Mouse (Mus musculus): ENCODE measurements around the gene Fcf1. TPM values are rescaled to one million over a fixed set of nuclear protein-coding genes. Genes with fewer than 3 reads are reported as not detected.

Fcf1 gene
- polyA plus RNA-seq (2011; ENCODE audit: insufficient read depth, insufficient read length, low read depth, missing spikeins), result 173 and 179 TPM in 2 replicates

DNA sequence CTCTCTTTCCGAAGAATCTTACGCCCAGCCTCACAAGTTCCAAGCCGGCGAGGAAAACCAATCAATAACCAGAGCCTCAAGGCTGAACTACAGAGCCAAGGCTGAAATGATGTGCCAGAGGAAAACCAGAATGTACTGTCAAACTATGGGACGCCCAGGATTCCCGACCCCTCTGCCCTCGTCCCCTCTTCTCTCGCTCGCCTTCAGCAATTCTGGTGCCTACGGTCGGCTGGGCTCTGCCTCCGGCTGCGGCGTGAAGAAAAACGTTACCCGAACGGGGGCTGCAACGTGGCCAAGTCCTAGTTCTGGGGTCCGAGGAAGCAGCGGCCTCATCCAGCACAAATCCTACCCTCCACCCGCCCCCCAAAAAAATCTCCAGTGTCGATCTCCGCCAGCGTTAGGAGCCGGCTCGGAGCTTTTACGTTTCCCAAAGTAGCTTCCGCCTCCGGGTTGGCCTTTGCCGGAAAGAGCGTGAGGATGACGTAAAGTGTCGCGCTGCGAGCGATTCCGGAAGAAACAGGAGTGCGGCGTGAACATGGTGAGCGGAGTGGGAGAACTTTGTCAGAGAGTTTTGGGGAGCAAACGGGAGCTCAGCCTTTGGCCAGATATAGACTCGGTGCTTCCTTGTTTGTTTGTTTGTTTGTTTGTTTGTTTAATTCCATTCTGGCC lies at the start of gene Fcf1, which contains the start of gene Arel1:
Gene Fcf1 (plus strand): TSS at position 470 of the 669 bp plus-strand sequence.
Gene Arel1 (minus strand): TSS at position 473 of the 669 bp plus-strand sequence.
- Histone ChIP-seq H3K4me1 (ENCODE audit: control insufficient read depth, insufficient read depth, low read length) (no peaks in the 10 kb centered on the region), H3K4me3 (ENCODE audit: low read depth, low read length) (peak within 1 kb of the TSS; percentile 99), H3K9me3 (replicated peaks; ENCODE audit: control insufficient read depth, insufficient read depth, low read length, poor library complexity, severe bottlenecking) (no peaks in the 10 kb centered on the region), H3K36me3 (ENCODE audit: control insufficient read depth, insufficient read depth, low read length, poor library complexity, severe bottlenecking) (peaks cover 26% of the 10 kb centered on the region), H3K27ac (ENCODE audit: insufficient read depth, low read length) (no peak within 1 kb of the TSS), H3K27me3 (ENCODE audit: control insufficient read depth, insufficient read depth, low read length, poor library complexity, severe bottlenecking) (no peaks in the 10 kb centered on the region), H3K9ac (ENCODE audit: low read depth, poor library complexity, severe bottlenecking) (peak within 1 kb of the TSS; percentile 86)
- TF ChIP-seq EP300 (IDR thresholded peaks at IDR 0.05; ENCODE audit: insufficient read depth, low read depth, low read length), result no peak
- peak; percentile 38 for TF ChIP-seq POLR2A (IDR thresholded peaks at IDR 0.05; ENCODE audit: insufficient read depth, low read length)

DNA sequence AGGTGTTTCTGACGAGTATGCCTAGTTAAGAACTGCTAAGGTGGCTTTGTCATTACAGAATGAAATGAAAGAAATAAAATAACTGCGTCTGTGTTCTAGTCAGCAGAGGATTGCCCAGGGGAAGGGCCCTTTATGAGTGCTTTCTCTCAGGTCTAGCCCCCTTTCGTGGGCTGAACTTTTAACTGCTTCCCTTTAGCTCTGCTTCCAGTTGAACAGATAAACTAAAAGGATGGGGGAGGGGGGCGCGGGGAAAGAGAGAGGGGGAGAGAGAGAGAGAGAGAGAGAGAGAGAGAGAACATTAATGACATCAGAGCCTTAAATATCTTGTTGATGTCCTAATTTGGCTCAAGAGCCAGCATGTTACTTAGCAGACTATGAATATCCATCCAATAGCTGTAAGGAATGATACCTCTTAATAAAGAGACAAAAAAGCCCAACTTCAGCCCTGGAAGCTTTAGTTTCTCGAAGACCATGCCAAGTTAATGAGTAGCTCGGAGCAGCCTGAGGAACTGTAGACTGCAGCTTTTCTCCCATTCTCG lies 48.7 kb upstream of the Fcf1 start:
- no peaks in the 10 kb centered on the region for H3K27me3 ChIP-seq (ENCODE audit: control insufficient read depth, insufficient read depth, low read length, poor library complexity, severe bottlenecking)
- no peak overlapping the region for H3K4me3 ChIP-seq (ENCODE audit: low read depth, low read length)
- H3K9ac ChIP-seq (ENCODE audit: low read depth, poor library complexity, severe bottlenecking), result no peak overlapping the region
- TF ChIP-seq CTCF (IDR thresholded peaks at IDR 0.05; ENCODE audit: low read depth, low read length) (no peak), POLR2A (IDR thresholded peaks at IDR 0.05; ENCODE audit: insufficient read depth, low read length) (no peak), EP300 (IDR thresholded peaks at IDR 0.05; ENCODE audit: insufficient read depth, low read depth, low read length) (no peak)
- H3K9me3 ChIP-seq (replicated peaks; ENCODE audit: control insufficient read depth, insufficient read depth, low read length, poor library complexity, severe bottlenecking), result no peaks in the 10 kb centered on the region
- no peak overlapping the region for H3K27ac ChIP-seq (ENCODE audit: insufficient read depth, low read length)
- no peaks in the 10 kb centered on the region for H3K4me1 ChIP-seq (ENCODE audit: control insufficient read depth, insufficient read depth, low read length)
- H3K36me3 ChIP-seq (ENCODE audit: control insufficient read depth, insufficient read depth, low read length, poor library complexity, severe bottlenecking), result no peaks in the 10 kb centered on the region; the same call in 1 of the 2 replicates

DNA sequence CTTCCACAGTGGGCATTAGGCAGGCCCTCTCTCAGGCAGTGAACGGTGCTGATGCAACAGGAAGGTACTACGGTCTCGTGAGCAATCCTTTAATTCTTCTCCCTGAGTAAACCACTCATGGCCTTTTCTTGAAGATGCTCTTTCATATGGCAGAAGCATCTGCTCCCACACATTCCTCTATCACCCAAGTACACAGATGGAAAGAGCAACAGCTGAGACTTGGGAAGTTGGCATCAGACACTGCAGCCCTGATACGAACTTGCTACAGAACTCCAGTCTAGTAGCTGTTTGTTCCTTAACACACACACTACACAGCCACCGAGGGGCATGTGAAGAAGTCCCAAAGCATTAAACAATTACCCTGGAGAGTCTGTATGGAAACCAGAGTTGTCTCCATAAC lies 46.4 kb upstream of the Fcf1 start:
- Histone ChIP-seq H3K27me3 (ENCODE audit: control insufficient read depth, insufficient read depth, low read length, poor library complexity, severe bottlenecking) (no peaks in the 10 kb centered on the region), H3K9me3 (replicated peaks; ENCODE audit: control insufficient read depth, insufficient read depth, low read length, poor library complexity, severe bottlenecking) (no peaks in the 10 kb centered on the region), H3K27ac (ENCODE audit: insufficient read depth, low read length) (no peak overlapping the region), H3K4me3 (ENCODE audit: low read depth, low read length) (no peak overlapping the region), H3K4me1 (ENCODE audit: control insufficient read depth, insufficient read depth, low read length) (no peaks in the 10 kb centered on the region), H3K9ac (ENCODE audit: low read depth, poor library complexity, severe bottlenecking) (no peak overlapping the region), H3K36me3 (ENCODE audit: control insufficient read depth, insufficient read depth, low read length, poor library complexity, severe bottlenecking) (no peaks in the 10 kb centered on the region; the same call in 1 of the 2 replicates)
- TF ChIP-seq CTCF (IDR thresholded peaks at IDR 0.05; ENCODE audit: low read depth, low read length) (no peak), EP300 (IDR thresholded peaks at IDR 0.05; ENCODE audit: insufficient read depth, low read depth, low read length) (no peak), POLR2A (IDR thresholded peaks at IDR 0.05; ENCODE audit: insufficient read depth, low read length) (no peak)

DNA sequence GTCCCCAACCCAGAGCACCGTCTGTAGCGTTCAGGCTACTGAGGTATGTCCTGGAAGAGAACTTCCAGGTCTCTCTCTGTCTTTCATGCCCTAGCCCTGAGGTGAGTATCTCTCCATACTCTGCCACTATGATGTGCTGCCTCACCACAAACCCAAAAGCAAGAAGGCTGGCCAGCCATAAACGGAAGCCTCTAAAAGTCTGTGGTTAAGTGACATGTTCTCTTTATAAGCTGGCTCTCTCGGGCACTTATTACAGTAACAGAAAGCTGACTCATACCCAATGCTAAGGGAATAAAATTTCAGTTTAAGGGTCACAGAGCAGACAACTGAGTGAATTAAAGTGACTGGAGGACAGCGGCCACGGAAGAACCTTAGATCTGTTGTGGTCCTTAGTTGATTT lies 44.2 kb upstream of the Fcf1 start:
- Histone ChIP-seq H3K27me3 (ENCODE audit: control insufficient read depth, insufficient read depth, low read length, poor library complexity, severe bottlenecking) (no peaks in the 10 kb centered on the region), H3K4me3 (ENCODE audit: low read depth, low read length) (no peak overlapping the region), H3K4me1 (ENCODE audit: control insufficient read depth, insufficient read depth, low read length) (no peaks in the 10 kb centered on the region), H3K27ac (ENCODE audit: insufficient read depth, low read length) (no peak overlapping the region), H3K9ac (ENCODE audit: low read depth, poor library complexity, severe bottlenecking) (no peak overlapping the region), H3K9me3 (replicated peaks; ENCODE audit: control insufficient read depth, insufficient read depth, low read length, poor library complexity, severe bottlenecking) (no peaks in the 10 kb centered on the region), H3K36me3 (ENCODE audit: control insufficient read depth, insufficient read depth, low read length, poor library complexity, severe bottlenecking) (no peaks in the 10 kb centered on the region; the same call in 1 of the 2 replicates)
- TF ChIP-seq POLR2A (IDR thresholded peaks at IDR 0.05; ENCODE audit: insufficient read depth, low read length) (no peak), EP300 (IDR thresholded peaks at IDR 0.05; ENCODE audit: insufficient read depth, low read depth, low read length) (no peak), CTCF (IDR thresholded peaks at IDR 0.05; ENCODE audit: low read depth, low read length) (no peak)

DNA sequence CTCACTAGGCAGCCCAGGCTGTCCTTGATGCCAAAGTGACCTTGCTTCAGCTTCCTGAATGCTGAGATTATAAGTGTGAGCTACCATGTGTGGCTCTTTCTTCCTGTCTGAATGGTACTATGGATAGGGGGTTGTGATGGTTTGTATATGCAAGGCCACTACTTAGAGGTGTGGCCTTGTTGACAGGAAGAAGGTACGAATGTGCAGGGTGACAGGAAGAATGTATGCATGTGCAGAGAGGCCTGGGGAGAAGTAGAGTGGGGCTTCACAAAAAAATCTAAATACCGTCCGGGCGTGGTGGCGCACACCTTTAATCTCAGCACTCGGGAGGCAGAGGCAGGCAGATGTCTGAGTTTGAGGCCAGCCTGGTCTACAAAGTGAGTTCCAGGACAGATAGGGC lies 38.5 kb upstream of the Fcf1 start:
- Histone ChIP-seq H3K27me3 (ENCODE audit: control insufficient read depth, insufficient read depth, low read length, poor library complexity, severe bottlenecking) (no peaks in the 10 kb centered on the region), H3K27ac (ENCODE audit: insufficient read depth, low read length) (no peak overlapping the region), H3K9ac (ENCODE audit: low read depth, poor library complexity, severe bottlenecking) (no peak overlapping the region), H3K4me1 (ENCODE audit: control insufficient read depth, insufficient read depth, low read length) (no peaks in the 10 kb centered on the region), H3K36me3 (ENCODE audit: control insufficient read depth, insufficient read depth, low read length, poor library complexity, severe bottlenecking) (peaks cover 3% of the 10 kb centered on the region; the same call in 1 of the 2 replicates), H3K9me3 (replicated peaks; ENCODE audit: control insufficient read depth, insufficient read depth, low read length, poor library complexity, severe bottlenecking) (no peaks in the 10 kb centered on the region), H3K4me3 (ENCODE audit: low read depth, low read length) (no peak overlapping the region)
- no peak for TF ChIP-seq EP300 (IDR thresholded peaks at IDR 0.05; ENCODE audit: insufficient read depth, low read depth, low read length)

DNA sequence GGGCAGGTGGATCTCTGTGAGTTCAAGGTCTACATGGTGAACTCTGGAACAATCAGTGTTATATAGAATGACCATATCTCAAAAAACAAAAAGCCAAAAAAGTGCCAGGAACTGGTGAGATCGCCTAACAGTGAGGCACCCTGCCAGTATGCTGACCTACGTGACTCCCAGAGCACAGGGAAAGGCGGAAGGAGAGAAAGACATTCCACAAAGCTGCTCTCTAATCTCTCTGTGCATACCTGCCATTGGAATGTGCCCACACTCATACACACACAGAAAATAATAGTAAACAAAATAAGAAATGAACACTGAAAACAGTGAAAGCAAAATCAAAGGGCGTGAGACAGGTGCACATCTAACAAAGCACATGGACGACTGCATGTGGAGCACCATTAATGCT lies 35.4 kb upstream of the Fcf1 start:
- no peaks in the 10 kb centered on the region for H3K4me1 ChIP-seq (ENCODE audit: control insufficient read depth, insufficient read depth, low read length)
- H3K36me3 ChIP-seq (ENCODE audit: control insufficient read depth, insufficient read depth, low read length, poor library complexity, severe bottlenecking), result peaks cover 3% of the 10 kb centered on the region; the same call in 1 of the 2 replicates
- no peak overlapping the region for H3K9ac ChIP-seq (ENCODE audit: low read depth, poor library complexity, severe bottlenecking)
- no peak for TF ChIP-seq POLR2A (IDR thresholded peaks at IDR 0.05; ENCODE audit: insufficient read depth, low read length)
- H3K27ac ChIP-seq (ENCODE audit: insufficient read depth, low read length), result no peak overlapping the region
- H3K9me3 ChIP-seq (replicated peaks; ENCODE audit: control insufficient read depth, insufficient read depth, low read length, poor library complexity, severe bottlenecking), result no peaks in the 10 kb centered on the region
- H3K4me3 ChIP-seq (ENCODE audit: low read depth, low read length), result no peak overlapping the region
- H3K27me3 ChIP-seq (ENCODE audit: control insufficient read depth, insufficient read depth, low read length, poor library complexity, severe bottlenecking), result no peaks in the 10 kb centered on the region
